Mouse (Mus musculus) heart, embryonic 16.5 days (tissue): ENCODE measurements at regions not wholly inside any gene's neighbourhood (a gene's known extent, or its start where the extent isn't known, plus 50 kb on each side); places are given as distances from the start of the nearest gene placed in this dataset.

Experiments
- ATAC-seq: fragments of 200-750 bp; cut with Nextera tagmentation; replicated peaks from 2 replicates; pipeline ENCODE4 v1.8.0; 2017; ENCODE audit warnings: moderate number of reproducible peaks; ENCODE audit not compliant: insufficient read depth, low FRiP score; ENCODE audit errors: extremely low read depth
- H3K27ac ChIP-seq: fragments of 300-500 bp; sonication (generic); 2 replicates; pipeline ENCODE4 v1.5.1; 2014; ENCODE audit warnings: mild to moderate bottlenecking, low read length, control low read depth, moderate library complexity
- H3K27me3 ChIP-seq: fragments of 300-500 bp; sonication (generic); 2 replicates; pipeline ENCODE4 v1.6.1; 2014; ENCODE audit warnings: low read length, mixed read lengths; ENCODE audit not compliant: control insufficient read depth, insufficient read depth
- H3K36me3 ChIP-seq: fragments of 300-500 bp; sonication (generic); 2 replicates; pipeline ENCODE4 v1.6.1; 2014; ENCODE audit not compliant: control insufficient read depth, insufficient read depth
- H3K4me1 ChIP-seq: fragments of 300-500 bp; sonication (generic); 2 replicates; pipeline ENCODE4 v1.6.1; 2014; ENCODE audit warnings: low read length, mixed read lengths; ENCODE audit not compliant: control insufficient read depth, insufficient read depth
- H3K4me2 ChIP-seq: fragments of 300-500 bp; sonication (generic); 2 replicates; pipeline ENCODE4 v1.6.1; 2014; ENCODE audit warnings: low read depth, mild to moderate bottlenecking, control low read depth, low read length
- H3K4me3 ChIP-seq: fragments of 300-500 bp; sonication (generic); 2 replicates; pipeline ENCODE4 v1.5.1; 2014; ENCODE audit warnings: mild to moderate bottlenecking, control low read depth, low read length
- H3K9ac ChIP-seq: fragments of 300-500 bp; sonication (generic); 2 replicates; pipeline ENCODE4 v1.6.1; 2014; ENCODE audit warnings: low read length, control low read depth
- H3K9me3 ChIP-seq: fragments of 300-500 bp; sonication (generic); replicated peaks from 2 replicates; pipeline ENCODE4 v1.6.1; 2016; ENCODE audit warnings: low read length; ENCODE audit not compliant: control insufficient read depth
- WGBS: fragments of 180-500 bp; shearing (Covaris S2); extraction: QIAGEN DNeasy Blood & Tissue Kit; methylation state at CpG from one replicate; pipeline ENCODE4 v1.1.7; 2014; 5-methylcytosine and 5-hydroxymethylcytosine counted together

DNA sequence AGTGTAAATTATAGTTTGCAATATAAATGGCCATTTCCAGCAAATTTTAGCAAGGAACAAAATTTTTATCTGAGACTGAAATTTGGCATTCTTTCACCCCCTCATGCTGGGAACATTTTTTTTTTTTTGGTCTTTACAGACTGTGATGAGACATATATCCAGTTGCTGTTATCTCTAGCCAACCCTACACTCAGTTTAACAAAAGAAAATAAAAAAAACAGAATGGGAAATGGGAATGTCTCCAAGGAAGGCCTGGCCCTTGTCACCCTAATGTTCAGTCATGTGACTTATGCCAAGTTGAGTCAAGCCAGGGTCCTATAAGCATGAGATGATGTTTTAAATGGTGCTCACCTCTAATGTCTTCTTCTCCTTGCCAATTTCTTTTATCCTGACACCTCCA lies 289.2 kb upstream of the Zfp64 start:
- Histone ChIP-seq H3K4me2 (no peak overlapping the region), H3K36me3 (no peaks in the 10 kb centered on the region), H3K27me3 (no peaks in the 10 kb centered on the region), H3K4me1 (no peaks in the 10 kb centered on the region), H3K9ac (no peak overlapping the region), H3K27ac (no peak overlapping the region), H3K4me3 (no peak overlapping the region), H3K9me3 (peaks cover 5% of the 10 kb centered on the region; the same call in 1 of the 2 replicates)
- no peak for ATAC-seq

GRCm38 (mm10) chr2:169243981-169244380 lies 288.6 kb upstream of the Zfp64 start:
- H3K27me3 ChIP-seq: no peaks in the 10 kb centered on the region
- H3K4me2 ChIP-seq: no peak overlapping the region
- no peaks in the 10 kb centered on the region for H3K36me3 ChIP-seq
- H3K4me3 ChIP-seq: no peak overlapping the region
- no peak overlapping the region for H3K9ac ChIP-seq
- H3K4me1 ChIP-seq: no peaks in the 10 kb centered on the region
- ATAC-seq: no peak
- H3K27ac ChIP-seq: no peak overlapping the region
- H3K9me3 ChIP-seq: peaks cover 5% of the 10 kb centered on the region; the same call in 1 of the 2 replicates
- 80% methylated on average over 9 of the region's 9 CpGs for WGBS

- Histone ChIP-seq H3K36me3 (no peaks in the 10 kb centered on the region), H3K27me3 (no peaks in the 10 kb centered on the region), H3K4me3 (no peak overlapping the region), H3K9ac (no peak overlapping the region), H3K4me2 (no peak overlapping the region), H3K27ac (no peak overlapping the region), H3K4me1 (no peaks in the 10 kb centered on the region), H3K9me3 (no peaks in the 10 kb centered on the region)
- 84% methylated on average over 4 of the region's 4 CpGs for WGBS
- ATAC-seq: no peak
These were observed 282.5 kb upstream of the Zfp64 start for GRCm38 (mm10) chr2:169237856-169238255.

GRCm38 (mm10) chr2:169237321-169237720 lies 281.9 kb upstream of the Zfp64 start:
- Histone ChIP-seq H3K4me3 (no peak overlapping the region), H3K4me1 (no peaks in the 10 kb centered on the region), H3K4me2 (no peak overlapping the region), H3K27me3 (no peaks in the 10 kb centered on the region), H3K9ac (no peak overlapping the region), H3K27ac (no peak overlapping the region), H3K9me3 (no peaks in the 10 kb centered on the region), H3K36me3 (no peaks in the 10 kb centered on the region)
- 84% methylated on average over 9 of the region's 9 CpGs for whole genome bisulfite sequencing
- no peak for ATAC-seq

- H3K9me3 ChIP-seq: no peaks in the 10 kb centered on the region
- WGBS: 78% methylated on average over 11 of the region's 11 CpGs
- no peak overlapping the region for H3K27ac ChIP-seq
- H3K9ac ChIP-seq: no peak overlapping the region
- H3K27me3 ChIP-seq: no peaks in the 10 kb centered on the region
- no peak for ATAC-seq
- no peaks in the 10 kb centered on the region for H3K4me1 ChIP-seq
- H3K4me3 ChIP-seq: no peak overlapping the region
- no peaks in the 10 kb centered on the region for H3K36me3 ChIP-seq
- H3K4me2 ChIP-seq: no peak overlapping the region
These were observed 279.1 kb upstream of the Zfp64 start for GRCm38 (mm10) chr2:169234368-169235070.

DNA sequence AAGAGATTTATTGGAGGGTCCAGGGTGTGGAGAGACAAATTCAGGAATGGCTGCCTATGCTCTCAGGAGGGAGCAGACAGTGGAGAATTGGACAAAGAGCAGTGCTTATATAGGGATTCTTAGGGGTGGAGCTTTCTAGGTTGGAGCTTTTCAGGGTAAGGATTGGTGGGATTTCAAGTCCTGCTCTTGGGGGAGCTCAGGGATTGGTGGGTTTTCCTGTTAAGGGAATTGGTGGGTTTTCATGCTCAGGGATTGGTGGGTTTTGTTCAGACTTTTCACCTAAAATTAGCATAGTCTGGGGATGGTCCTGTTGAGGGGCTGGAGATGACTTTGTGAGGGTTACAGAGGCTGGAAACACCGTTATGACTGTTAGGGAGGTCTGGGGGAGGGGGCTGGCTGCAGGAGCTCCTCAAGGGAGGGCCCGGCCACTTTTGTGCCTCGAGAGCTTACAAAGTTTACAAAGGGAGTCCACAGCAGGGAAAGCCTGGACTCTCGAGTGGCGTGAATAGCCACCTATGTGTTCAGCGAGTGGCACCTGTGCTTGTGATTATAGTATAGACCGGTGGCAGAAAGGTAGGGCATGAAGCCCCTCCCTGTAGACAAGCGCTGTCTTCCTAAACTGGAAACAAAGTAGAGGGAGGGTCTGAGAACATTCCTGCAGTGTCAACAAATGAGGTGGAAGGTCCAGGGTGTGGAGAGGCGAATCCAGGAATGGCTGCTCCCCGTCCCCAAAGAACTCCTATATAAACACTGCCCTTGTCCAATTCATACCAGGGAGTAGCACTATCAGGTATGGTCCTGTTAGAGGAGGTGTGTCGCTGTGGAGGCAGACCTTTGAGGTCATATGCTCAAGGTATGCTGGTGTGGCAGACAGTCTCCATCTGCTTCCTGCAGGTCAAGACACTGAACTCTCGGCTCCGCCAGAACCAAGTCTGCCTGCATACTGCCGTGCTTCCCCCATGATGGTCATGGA lies 278.1 kb upstream of the Zfp64 start:
- no peak overlapping the region for H3K27ac ChIP-seq
- H3K4me2 ChIP-seq: no peak overlapping the region
- H3K36me3 ChIP-seq: no peaks in the 10 kb centered on the region
- WGBS: 77% methylated on average over 14 of the region's 14 CpGs
- H3K27me3 ChIP-seq: no peaks in the 10 kb centered on the region
- no peak overlapping the region for H3K9ac ChIP-seq
- H3K4me3 ChIP-seq: no peak overlapping the region
- H3K4me1 ChIP-seq: no peaks in the 10 kb centered on the region
- no peak for ATAC-seq
- H3K9me3 ChIP-seq: no peaks in the 10 kb centered on the region

DNA sequence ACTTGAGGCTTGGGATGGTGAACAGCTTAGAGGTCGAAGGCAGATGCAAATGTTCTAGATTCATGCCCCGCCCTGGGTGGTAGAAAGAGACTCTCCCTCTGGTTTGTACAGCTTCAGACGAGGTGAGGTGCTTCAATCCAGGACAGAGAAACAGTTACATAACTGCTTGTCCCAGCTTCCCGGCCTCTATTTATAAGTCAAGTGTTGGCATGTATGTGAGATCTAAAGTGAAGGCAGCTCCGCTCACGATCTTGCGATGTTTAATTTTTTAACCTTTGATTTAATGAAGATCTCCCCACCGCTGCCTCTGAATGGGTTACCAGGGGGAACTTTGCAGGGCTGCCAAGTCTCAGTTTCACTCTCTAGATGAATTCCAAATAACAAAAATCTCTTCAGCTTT lies 266.9 kb upstream of the Zfp64 start:
- H3K9me3 ChIP-seq: no peaks in the 10 kb centered on the region
- H3K27me3 ChIP-seq: no peaks in the 10 kb centered on the region
- WGBS: 65% methylated on average over 8 of the region's 8 CpGs
- no peak overlapping the region for H3K4me2 ChIP-seq
- ATAC-seq: no peak
- no peak overlapping the region for H3K9ac ChIP-seq
- no peaks in the 10 kb centered on the region for H3K4me1 ChIP-seq
- H3K36me3 ChIP-seq: no peaks in the 10 kb centered on the region
- H3K4me3 ChIP-seq: no peak overlapping the region
- no peak overlapping the region for H3K27ac ChIP-seq

- H3K9me3 ChIP-seq: peaks cover 5% of the 10 kb centered on the region
- no peaks in the 10 kb centered on the region for H3K27me3 ChIP-seq
- no peak overlapping the region for H3K9ac ChIP-seq
- no peak overlapping the region for H3K4me3 ChIP-seq
- H3K27ac ChIP-seq: no peak overlapping the region
- no peak overlapping the region for H3K4me2 ChIP-seq
- 67% methylated on average over 7 of the region's 7 CpGs for WGBS
- H3K4me1 ChIP-seq: no peaks in the 10 kb centered on the region
- ATAC-seq: no peak
- no peaks in the 10 kb centered on the region for H3K36me3 ChIP-seq
These were observed 265.8 kb upstream of the Zfp64 start for GRCm38 (mm10) chr2:169221141-169221540.

GRCm38 (mm10) chr2:169215546-169216043 lies 260.2 kb upstream of the Zfp64 start:
- Histone ChIP-seq H3K4me3 (no peak overlapping the region), H3K36me3 (no peaks in the 10 kb centered on the region), H3K4me2 (no peak overlapping the region), H3K9me3 (peaks cover 5% of the 10 kb centered on the region), H3K4me1 (peaks cover 10% of the 10 kb centered on the region; the same call in 1 of the 2 replicates), H3K9ac (no peak overlapping the region), H3K27me3 (no peaks in the 10 kb centered on the region), H3K27ac (no peak overlapping the region)
- 82% methylated on average over 18 of the region's 18 CpGs for WGBS
- ATAC-seq: no peak
